Mouse (Mus musculus): ENCODE measurements around the gene Stag3.

DNA sequence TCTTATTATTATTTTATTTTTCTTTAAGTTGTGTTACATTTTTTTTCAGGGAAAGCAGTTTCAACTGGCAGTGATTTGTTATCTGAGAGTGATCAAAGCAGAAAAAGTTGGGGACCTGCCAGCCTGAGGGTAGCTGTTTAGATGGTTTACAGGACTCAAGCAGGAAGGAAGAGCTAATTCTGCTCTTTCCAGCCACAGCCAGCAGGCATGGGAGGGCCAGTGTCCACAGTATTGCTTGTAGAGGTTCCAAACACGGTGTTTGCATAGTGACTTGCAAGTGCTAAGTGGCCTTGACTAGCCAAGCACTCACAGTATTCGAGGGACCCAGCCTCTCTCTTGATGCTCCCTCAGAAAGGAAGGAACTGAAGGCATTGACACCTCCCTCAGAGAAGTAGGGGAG is 38.5 kb upstream of the Stag3 start:
- no peak for TF ChIP-seq CTCF (IDR thresholded peaks at IDR 0.05; ENCODE audit: control insufficient read depth, insufficient read depth, insufficient read length)
- no peak for TF ChIP-seq MAX (IDR thresholded peaks at IDR 0.05)
- no peak for TF ChIP-seq MYOG (IDR thresholded peaks at IDR 0.05; ENCODE audit: control insufficient read depth, extremely low read depth, insufficient read length)
- no peak for TF ChIP-seq FOSL1 (IDR thresholded peaks at IDR 0.05; ENCODE audit: insufficient read depth, low read length, poor library complexity, severe bottlenecking)
- TF ChIP-seq MYOD1 (IDR thresholded peaks at IDR 0.05; ENCODE audit: control insufficient read depth, insufficient read length, low read depth) = no peak
- TF ChIP-seq USF1 (IDR thresholded peaks at IDR 0.05; ENCODE audit: low read depth) = no peak
- no peak for TF ChIP-seq CEBPB (IDR thresholded peaks at IDR 0.05; ENCODE audit: low read depth)
